Mouse (Mus musculus) Muller cell, postnatal 12 days (primary cell): Measurements from ENCODE around the gene Col16a1.

Source experiments
- DNase-seq: peaks from one replicate; pipeline ENCODE4 v3.0.0-alpha.2; 2015; ENCODE audit errors: inconsistent ontology term

The Col16a1 gene

DNA sequence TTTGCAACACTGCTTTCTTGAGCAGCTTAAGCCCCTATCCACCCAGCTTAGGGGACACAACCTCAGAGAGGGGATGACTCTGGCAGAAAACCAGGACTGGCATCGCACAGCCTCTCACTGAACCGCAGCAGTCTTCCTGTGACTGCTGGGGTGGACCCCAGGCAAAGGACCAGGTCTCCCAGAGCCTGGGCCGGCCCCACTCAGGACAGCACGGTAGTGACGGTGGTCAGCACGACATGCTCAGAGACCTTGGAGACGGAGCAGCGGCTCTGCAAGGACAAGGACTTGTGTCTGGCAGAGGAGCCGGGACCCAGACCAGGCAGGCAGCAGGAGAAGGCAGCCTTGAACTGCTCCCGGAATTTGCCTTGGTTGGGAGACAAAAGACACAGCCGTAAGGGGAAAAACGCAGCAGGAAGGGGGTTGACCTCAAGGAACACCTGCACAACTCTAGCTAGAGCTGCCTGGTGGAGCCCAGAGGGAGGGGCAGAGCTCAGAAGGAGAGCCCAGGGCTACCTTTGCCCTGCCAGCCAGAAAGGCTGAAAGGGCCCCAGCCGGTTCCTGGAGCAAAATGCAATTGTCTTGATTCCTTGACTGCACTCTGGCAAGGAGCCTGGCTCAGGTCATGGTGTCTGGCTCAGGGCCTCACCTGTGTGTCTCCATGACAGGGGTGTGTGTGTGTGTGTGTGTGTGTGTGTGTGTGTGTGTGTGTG is 83.2 kb downstream of the Col16a1 start:
- no peak for DNase-seq

DNA sequence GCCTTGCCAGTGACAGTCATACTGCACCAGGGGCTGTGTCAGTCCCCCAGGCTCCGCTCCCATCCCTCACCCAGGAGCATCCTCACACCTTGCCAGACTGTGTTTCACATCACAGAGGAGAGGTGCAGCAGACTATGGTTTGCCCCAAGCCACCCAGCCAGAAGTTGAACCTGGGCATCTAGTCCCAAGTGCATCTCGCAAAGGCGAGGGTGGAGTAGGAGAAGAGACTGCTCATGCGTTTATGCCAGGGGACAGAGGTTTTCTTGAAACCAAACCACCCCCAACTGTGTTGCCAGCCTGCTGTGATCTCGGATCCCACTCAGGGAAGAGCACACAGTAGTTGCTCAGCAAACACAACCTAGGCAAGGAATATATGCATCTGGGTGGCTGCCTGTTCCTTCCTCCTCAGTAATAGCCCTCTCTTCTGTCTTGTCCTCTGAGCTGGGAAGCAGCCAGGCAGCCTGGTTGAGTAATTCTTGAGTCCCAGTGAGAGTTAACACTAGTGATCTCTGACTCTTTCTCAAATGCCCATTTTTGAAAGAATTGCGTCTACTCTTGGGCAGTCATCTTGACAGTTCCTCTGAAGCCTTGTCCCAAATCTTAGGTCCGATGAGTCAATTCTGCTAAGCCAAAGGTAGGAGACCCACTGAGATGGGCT is 83.9 kb downstream of the Col16a1 start:
- no peak for DNase-seq

DNA sequence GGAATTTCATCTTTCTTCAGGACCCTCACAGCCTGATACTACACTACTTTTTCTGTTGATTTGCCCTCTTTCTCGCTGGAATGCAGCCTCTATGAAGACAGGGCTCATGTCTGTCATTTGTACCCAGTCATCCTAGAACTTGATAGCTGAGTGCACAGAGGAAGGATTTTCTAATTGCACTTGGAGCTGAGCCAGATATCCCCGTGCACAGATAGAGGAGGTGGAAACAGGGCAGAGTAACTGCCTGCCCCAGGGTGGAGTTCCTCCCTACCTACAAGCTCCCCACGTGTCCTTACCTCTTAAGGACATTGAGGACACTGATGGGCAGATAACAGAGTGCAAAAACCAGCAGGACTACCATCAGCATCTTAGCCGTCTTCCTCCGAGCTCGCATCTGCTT is 85.8 kb downstream of the Col16a1 start:
- no peak for DNase-seq

DNA sequence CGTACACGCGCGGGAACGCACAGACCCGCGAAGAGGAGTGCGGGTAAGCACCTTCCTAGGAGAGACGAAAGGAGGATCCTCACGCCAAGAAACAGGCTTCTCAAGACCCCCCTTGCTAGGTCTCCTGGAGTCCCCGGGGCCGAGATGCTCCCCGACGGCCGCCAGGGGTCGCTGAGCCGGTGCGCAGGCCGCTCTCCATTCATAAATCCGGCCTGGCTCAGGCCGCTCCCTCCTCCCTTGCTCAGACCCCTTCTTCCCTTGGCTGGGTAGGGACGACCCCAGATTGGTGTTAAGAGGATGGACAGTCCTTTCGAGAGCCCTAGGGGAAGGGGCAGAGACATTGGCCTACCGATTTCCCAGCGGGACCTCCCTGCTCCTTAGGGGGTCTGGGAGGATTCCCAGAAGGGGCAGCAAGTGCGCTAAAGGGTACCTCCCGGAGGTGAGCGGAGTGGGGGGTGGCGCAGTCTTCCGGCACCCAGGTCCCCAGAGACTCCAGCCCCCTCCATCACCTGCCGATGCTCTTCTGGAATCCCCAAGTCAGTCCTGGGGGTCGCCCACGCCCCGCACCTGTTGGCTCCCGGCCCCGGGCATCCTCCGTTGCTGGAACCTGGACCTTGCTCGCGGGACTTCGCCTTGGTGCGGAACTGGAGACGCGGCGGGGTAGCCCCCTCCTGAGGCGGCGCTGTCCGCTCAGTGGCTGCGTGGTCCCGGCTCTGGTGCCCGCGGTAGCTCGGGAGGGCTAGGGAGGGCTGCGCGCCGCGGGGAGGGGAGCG is 91.0 kb downstream of the Col16a1 start:
- DNase-seq: peak; percentile 76

DNA sequence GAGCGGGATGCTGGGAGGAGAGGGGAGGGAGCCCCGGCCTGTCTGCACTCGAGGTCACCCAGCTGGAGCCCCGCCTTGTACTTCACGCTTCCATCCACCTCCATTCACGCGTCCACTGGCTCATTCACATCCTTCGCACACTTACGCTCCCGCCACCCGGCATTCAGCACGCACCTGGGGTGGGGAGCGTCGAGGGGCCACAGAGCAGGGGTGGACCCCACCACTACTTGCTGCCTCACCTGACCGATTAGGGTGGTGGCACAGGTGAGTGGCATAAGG is 91.5 kb downstream of the Col16a1 start, which contains the start of gene Hcrtr1:
Gene Hcrtr1, minus strand, starts transcription at position 146 of the 279 bp plus-strand sequence.
- no peak for DNase-seq

DNA sequence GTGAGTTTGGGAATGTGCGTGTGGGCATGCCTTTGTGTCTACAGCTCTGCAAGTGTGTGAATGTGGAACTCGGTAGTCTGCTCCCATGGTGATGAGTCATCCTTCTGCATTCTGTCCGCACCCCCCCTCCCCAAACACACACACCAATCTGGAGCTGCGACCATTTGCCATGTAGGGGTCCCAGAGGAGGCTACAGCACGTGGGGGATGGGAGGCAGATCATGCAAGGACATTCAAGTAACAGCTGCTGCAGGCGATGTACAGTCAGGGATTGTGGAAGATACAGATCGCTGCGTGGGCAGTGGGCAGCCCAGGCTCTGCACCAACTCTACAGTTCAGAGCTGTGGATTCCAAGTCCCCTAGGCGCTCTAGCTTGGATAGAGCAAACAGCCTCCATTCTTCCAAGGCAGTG is 93.4 kb downstream of the Col16a1 start:
- DNase-seq: peak; percentile 40

DNA sequence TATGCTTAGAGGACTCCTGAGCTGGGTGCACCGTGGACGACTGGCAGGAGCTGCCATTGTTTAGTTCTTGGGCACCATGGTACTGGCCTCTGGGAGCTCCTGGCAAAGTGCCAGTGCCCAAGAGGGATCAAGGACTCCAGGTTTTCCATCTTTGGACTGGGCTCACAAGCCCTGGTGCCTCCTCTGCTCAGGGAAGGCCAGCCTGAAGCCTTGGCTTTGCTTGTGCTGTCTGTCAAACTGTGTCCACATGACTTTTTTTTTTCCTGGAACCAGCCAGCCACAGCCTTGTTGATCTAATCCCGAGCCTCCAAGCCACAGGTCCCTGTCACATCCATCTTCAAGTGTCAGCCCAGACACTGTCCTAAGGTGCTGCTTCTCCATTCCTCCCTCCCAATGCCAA is 94.1 kb downstream of the Col16a1 start:
- DNase-seq: no peak

DNA sequence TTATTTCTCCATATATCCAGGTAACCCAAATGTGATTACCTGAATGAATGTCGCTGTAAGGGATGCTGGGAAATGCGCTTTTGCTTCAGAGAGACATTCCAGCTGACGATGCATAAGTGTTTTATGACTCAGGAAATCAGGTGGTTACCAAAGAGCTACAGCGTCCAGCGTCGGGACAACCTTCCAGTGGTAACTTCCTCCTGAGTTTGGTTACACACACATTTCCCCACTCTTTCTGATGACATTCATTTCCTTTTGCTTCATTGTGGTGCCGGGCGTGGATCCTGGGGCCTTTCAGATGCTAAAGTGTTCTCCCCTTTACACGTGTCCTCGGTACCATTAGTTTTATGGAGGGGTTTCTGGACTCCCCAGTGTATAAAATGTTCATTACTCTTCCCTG is 100.8 kb downstream of the Col16a1 start:
- no peak for DNase-seq
